Mouse (Mus musculus) liver, postnatal 0 days (tissue): ENCODE measurements at regions not wholly inside any gene's neighbourhood (a gene's known extent, or its start where the extent isn't known, plus 50 kb on each side); places are given as distances from the start of the nearest gene placed in this dataset.

Experiments
- CTCF ChIP-seq: sonication (generic); IDR thresholded peaks from 2 replicates; pipeline ENCODE4 v1.5.1; 2016; ENCODE audit warnings: antibody characterized with exemption, low read depth
- EP300 ChIP-seq: IDR thresholded peaks from 2 replicates; pipeline ENCODE4 v1.6.1; 2016; ENCODE audit warnings: antibody characterized with exemption, low read depth, mild to moderate bottlenecking

- no peak for TF ChIP-seq CTCF
- no peak for TF ChIP-seq EP300
Observed at GRCm38 (mm10) chr9:116281654-116282053, 106.5 kb upstream of the Tgfbr2 start.
